Mouse (Mus musculus): ENCODE data around the gene Socs2.

DNA sequence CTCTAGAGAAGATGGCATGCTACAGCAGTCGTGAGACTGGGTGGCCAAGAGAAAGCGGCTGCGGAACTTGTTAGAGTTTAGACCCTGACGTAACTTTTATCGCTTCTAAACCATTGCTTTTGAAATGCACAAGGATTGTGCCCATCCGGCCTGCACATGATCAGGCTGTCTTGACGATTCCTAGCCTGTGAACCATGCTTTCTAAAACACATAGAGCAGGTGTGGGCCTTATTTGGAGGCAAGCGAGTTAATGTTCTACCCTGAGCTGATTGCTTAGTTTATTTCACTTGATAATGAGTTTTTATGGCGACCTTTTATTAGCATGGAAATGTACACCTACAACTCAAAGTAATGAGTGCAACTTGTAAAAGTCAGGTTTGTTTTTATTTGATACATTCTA, 5.8 kb downstream of the Socs2 start:
- TF ChIP-seq CTCF (IDR thresholded peaks at IDR 0.05; ENCODE audit: insufficient read depth, low read length) (no peak), POLR2A (IDR thresholded peaks at IDR 0.05; ENCODE audit: borderline replicate concordance, extremely low read depth, low read depth, low read length) (no peak)

All from lung, adult 2 months (tissue).